Mouse (Mus musculus): Measurements from ENCODE around the gene 1190005I06Rik. TPM values are rescaled to one million over a fixed set of nuclear protein-coding genes. Genes with fewer than 3 reads are reported as not detected.

The 1190005I06Rik gene
- 1 to 10 TPM in 1 of 2 experiments, under 1 TPM in 1; 0.82 to 1.1 TPM for polyA plus RNA-seq (2017; shearing (Covaris generic))

DNA sequence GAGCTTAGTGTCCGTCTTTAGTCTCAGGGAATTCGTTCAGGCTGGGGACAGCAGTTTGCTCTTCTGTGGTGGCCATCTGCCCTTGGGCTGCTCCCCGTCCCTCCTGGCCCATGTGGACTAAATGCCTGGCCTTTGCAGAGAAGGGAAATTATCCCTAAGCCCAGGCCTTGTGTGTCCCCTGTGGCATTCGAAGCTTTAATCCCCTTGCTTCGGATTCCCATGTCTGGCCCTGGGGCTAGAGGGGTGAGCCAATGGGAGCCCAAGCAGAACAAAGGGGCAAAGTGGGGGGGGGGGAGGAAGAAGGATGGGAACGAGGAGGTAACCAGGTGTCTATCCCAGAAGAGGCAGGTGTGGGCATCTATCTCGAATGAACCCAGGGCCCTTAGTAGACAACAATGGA, at the start of gene 1190005I06Rik:
Gene 1190005I06Rik, minus strand, starts transcription at position 101 of the 400 bp plus-strand sequence.

DNA sequence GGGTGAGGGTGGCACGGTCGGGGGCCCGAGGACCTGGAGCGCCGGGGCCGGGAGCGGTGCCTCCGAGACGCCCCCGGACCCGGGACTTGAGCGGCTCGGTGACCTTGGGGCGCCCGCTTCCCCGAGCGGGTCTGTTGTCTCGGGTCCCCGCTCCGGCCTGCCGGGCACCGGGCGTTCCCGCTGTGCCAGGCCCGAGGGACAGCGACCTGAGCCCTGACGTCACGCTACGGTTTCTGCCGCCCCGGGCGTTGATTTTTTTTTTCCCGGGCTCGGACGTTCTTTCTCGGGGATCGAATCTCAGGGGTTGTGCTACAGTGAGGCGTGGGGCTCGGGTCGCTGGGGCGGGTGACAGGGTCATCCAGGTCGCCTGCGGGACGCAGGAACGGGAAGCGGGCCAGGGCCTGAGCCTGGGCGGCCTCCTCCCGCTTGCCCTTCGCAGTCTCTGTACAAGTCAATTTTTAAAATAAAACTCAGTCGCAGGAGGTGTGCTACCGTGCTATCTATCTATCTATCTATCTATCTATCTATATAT, 21.0 kb upstream of the 1190005I06Rik start, which contains the start of gene Emc8:
Gene Emc8, minus strand, starts transcription at position 200 of the 532 bp plus-strand sequence.

GRCm38 (mm10) chr8:120667561-120668373, 20.3 kb upstream of the 1190005I06Rik start, which contains the start of the genes Gm27021 and Cox4i1:
Gene Gm27021, minus strand, starts transcription at chr8:120668079.
Gene Cox4i1, plus strand, starts transcription at chr8:120668222.

GRCm38 (mm10) chr8:120588908-120589771, 58.3 kb downstream of the 1190005I06Rik start, which contains the start of gene Gins2:
Gene Gins2, minus strand, starts transcription at chr8:120589304.

Other genes with a start within 250 kb of the 1190005I06Rik start
- 1 to 10 TPM; 7.3 to 9.7 TPM for gene Gins2, start 58.3 kb downstream of the 1190005I06Rik start, polyA plus RNA-seq (2017; shearing (Covaris generic))
- under 1 TPM; 0.55 to 0.62 TPM for gene Gm27021, start 20.4 kb upstream of the 1190005I06Rik start, polyA plus RNA-seq (2017; shearing (Covaris generic))
- 100 to 1,000 TPM; 691 to 732 TPM for gene Cox4i1, start 20.6 kb upstream of the 1190005I06Rik start, polyA plus RNA-seq (2017; shearing (Covaris generic))
- 10 to 100 TPM; 86.5 to 86.8 TPM for gene Emc8, start 20.9 kb upstream of the 1190005I06Rik start, polyA plus RNA-seq (2017; shearing (Covaris generic))
- gene Irf8, start 88.7 kb upstream of the 1190005I06Rik start, polyA plus RNA-seq (2017; shearing (Covaris generic)), result 10 to 100 TPM; 17.0 to 47.4 TPM